Mouse (Mus musculus): ENCODE results near the gene Rps27.
"Not testable (repeated sequence)": the region's sequence is repeated elsewhere in the genome, so short reads cannot be mapped to it uniquely, and the experiment has no call there.

Rps27 gene

GRCm38 (mm10) chr3:90213377-90213866 is at the start of gene Rps27, which contains the start of gene Rab13:
Rps27 (minus strand) TSS chr3:90213651.
Rab13 (plus strand) TSS chr3:90213695.
- DNase-seq (ENCODE audit: low spot score in 2 of 2) = peak; percentile 95

- DNase-seq (ENCODE audit: low spot score in 2 of 2) = no peak
These were observed 45.1 kb upstream of the Rps27 start for GRCm38 (mm10) chr3:90258521-90258920.

DNA sequence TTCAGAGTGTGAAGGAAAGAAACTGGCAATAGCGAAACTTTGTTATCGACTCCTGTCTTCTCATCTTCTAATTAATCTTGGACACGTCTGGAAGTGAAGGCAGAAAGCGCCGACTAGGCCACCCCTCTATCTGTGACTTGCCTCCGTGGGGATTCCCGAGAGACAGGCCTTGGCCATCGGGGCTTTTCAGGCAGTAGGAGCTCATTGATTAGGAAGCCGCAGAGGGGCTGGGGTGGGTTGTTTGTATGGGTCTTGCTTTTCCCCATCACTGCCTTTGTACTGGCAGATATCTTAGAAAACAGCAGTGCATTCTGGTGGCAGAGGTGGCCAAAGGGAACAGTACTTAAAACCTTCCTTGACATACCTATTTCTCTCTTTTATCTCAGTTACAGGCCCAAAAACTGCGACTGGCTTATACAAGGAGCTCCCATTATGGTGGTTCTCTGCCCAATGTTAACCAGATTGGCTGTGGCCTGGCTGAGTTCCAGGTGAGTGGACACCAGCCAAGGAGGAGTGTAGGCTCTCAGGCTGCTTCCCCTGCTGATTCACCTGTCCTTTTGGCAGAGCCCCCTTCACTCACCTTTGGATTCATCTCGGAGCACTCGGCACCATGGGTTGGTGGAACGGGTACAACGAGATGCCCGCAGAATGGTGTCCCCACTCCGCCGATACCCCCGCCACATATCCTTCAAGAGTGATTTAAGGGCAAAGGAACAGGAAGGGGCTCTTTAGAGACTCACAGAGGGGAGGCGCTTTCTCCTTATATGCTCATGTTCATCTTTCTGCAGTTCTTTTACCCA is 43.5 kb upstream of the Rps27 start:
- DNase-seq (ENCODE audit: low spot score in 2 of 2) = no peak

DNA sequence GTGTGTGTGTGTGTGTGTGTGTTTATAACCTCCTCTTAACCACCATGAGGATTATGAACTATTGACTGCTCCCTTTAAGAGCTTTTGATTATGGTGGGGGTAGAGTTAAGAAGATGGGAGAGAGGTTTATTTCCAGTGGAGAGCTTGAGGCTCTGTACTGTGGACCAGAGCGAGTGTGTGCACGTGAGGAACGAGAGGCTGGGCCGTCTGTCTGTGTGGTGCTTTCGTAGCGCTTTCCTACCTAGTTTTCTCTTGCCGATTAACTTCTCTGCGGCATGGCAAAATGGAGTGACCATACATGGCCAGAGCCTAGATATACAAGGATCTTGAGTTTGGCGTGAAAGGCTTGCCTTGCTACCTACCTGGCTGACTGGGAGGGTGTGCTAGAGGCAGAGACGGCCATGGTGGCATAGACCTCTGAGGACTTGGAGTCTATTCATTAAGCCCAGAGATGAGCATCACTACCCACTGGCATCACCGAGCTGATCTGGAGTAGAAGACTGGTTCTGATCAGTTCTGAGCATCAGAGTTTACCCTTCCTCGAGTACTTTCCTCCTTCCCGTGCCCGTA is 42.4 kb upstream of the Rps27 start:
- DNase-seq (ENCODE audit: low spot score in 2 of 2) = no peak

DNA sequence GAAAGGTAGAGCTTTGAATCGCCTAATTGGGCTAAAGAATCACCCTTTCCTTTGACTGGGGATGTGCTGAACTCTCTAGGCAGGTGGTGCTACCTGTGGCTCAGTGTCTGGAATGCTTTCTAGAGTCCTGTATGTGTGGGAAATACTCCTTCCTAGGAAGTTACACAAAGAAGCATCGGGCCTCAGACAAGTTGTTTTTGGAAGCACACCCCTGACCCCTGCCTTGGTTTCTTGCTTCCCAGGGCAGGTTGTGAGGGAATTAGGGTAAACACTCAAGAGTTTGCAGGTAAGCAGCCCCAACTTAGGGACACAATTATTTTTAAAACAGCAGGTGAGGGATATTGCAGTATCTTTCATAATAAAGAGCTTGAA is 41.7 kb upstream of the Rps27 start:
- no peak for DNase-seq (ENCODE audit: low spot score in 2 of 2)

DNA sequence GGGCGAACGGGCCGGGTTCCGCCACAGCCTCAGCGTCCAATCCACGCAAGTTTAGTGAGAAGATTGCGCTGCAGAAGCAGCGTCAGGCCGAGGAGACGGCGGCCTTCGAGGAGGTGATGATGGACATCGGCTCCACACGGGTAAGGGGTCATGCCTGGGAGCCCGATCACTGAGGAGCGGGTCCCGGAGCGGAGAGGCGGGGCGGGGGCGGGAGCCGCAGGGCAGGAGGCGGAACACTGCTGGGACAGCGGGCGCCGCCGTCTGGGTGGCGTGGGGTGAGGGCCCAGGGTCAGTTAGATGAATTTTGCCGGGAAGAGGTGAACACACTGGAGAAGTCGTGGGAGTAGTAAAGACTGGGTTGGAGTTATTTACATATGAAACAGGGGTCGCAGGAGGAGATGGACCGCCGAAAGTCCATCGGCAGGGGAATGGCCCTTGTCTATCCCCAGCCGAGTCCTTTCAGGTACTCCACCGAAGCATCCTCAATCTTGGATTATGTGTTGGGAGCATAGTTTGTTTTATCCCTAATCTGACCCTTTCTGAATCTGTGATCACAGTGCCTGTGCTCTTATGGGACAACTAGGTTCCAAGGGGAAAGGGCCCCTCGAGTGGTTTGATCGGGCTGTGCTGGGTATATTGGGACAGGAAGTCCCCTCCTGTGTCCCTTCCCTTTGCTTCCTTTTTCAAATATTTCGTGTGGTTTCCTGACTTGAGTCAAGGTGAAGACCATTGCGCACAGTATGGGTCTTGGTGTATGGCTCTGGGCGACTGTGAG is 41.2 kb upstream of the Rps27 start:
- no peak for DNase-seq (ENCODE audit: low spot score in 2 of 2)

DNA sequence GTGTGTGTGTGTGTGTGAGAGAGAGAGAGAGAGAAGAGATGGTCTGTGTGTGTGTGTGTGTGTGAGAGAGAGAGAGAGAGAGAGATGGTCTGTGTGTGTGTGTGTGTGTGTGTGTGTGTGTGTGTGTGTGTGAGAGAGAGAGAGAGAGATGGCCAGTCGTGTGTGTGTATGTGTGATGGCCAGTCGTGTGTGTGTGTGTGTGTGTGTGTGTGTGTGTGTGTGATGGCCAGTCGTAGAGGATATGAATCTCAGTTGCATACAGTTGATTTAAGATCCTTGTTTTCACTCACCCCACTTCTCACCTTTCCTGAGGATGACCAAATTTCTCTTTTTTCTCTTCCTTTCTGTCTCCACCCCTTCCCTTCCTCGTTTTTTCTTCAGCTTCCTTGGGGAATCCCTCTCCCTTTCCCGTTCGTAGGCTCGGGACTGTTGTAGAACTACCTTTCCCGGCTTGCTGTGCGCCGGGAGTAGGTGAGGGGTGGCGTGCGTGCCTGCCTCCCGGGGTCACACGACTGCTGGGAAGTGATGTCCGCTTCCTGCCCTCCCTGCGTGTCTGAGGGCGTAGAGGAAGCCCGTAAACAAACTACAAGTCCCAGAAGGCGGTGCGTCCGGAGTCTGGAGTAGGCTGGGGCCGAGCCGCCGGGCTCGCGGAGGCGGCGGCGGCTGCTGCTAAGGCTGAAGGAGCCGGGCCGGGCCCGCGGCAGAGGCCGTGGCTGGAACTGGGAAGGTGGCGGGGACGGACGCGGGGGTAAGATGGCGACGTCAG is 40.4 kb upstream of the Rps27 start, which contains the start of gene Crtc2:
Gene Crtc2, plus strand, starts transcription at position 511 of the 766 bp plus-strand sequence.
- peak; percentile 97 to 98 for DNase-seq (ENCODE audit: low spot score in 2 of 2)

GRCm38 (mm10) chr3:90253174-90253573 is 39.7 kb upstream of the Rps27 start:
- not testable (repeated sequence) for DNase-seq (ENCODE audit: low spot score in 2 of 2)

- not testable (repeated sequence) for DNase-seq (ENCODE audit: low spot score in 2 of 2)
These were observed 39.2 kb upstream of the Rps27 start for GRCm38 (mm10) chr3:90252659-90253058.

- not testable (repeated sequence) for DNase-seq (ENCODE audit: low spot score in 2 of 2)
These were observed 38.3 kb upstream of the Rps27 start for GRCm38 (mm10) chr3:90251731-90252226.

DNA sequence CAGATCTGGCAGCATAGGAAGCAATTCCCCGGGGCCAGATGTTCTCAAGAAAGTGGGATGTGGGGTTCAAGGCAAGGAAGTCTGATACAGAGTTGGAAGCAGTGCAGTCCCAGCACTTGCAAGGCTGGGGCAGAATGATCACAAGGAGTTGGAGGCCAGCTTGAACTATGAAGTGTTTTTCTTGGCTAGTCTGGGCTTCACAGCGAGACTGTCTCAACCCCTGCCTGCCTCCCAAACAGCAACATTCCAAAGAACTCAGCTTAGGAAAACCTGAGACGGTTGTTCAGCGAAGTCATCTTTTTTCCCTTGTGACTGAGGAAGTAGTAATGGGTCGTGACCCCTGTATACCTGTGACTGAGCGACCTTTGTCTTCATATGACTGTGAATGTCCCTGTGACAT is 37.3 kb upstream of the Rps27 start:
- no peak for DNase-seq (ENCODE audit: low spot score in 2 of 2)

- peak; percentile 56 to 65 for DNase-seq (ENCODE audit: low spot score in 2 of 2)
These were observed 35.3 kb upstream of the Rps27 start for GRCm38 (mm10) chr3:90248746-90249100.

- DNase-seq (ENCODE audit: low spot score in 2 of 2) = peak; percentile 96 to 97
These were observed 34.7 kb upstream of the Rps27 start, which contains the start of gene Slc39a1 for GRCm38 (mm10) chr3:90247960-90248745. Slc39a1 (plus strand) TSS chr3:90248172.

DNA sequence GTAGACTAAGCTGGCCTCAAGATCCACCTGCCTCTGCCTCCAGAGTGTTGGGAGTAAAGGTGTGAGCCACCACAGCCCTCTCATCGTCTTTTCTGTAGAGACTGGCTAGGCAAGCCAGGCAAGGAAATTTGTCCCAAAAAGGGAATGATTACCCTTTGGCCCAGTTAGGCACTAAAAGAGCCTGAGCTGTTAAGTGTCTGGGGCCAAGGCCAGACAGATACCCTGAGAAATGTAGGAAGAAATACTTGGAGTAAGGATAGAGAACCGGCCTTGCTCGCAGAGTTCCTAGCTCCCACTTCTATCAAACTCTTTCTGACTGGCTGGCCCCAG is 34.1 kb upstream of the Rps27 start:
- DNase-seq (ENCODE audit: low spot score in 2 of 2) = no peak

- DNase-seq (ENCODE audit: low spot score in 2 of 2) = no peak
These were observed 32.0 kb upstream of the Rps27 start for GRCm38 (mm10) chr3:90245406-90245805.

- DNase-seq (ENCODE audit: low spot score in 2 of 2) = peak; percentile 56 to 64
These were observed 29.7 kb upstream of the Rps27 start, which contains the start of gene Creb3l4 for GRCm38 (mm10) chr3:90242984-90243775. Creb3l4 (minus strand) TSS chr3:90243512.

DNA sequence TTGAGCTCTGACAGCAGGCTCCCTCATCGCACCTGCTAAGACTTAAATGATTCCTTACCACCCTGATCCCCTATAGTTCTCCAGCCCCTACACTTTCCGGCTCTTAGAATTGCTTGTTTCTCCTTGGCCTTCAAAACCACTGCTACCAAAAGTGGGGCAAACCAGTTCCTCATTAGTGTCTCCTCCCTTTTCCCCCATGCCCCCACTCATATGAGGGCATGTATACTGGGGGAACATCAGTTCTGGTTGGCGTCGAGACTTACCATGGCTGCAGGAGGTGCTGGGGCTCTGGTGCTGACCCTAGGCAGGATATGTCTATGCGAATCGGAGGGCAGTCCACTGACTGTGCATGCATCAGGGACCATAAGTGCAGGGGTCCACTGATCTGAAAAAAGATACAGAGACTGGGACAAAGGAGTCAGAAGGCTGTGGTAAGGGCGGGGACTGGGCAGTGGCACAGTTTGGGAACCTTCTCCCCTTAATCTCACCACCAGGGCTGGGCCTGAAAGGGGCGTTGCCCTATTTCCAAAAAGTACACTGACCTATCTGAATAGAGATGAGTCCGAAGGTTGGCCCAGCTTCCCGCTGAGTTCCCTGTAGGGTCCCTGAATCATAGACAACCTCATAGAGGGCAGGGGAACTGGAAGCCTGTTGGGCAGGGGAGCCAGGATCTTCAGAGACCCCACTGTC is 28.4 kb upstream of the Rps27 start:
- DNase-seq (ENCODE audit: low spot score in 2 of 2) = no peak

- no peak for DNase-seq (ENCODE audit: low spot score in 2 of 2)
These were observed 27.8 kb upstream of the Rps27 start for GRCm38 (mm10) chr3:90241251-90241650.
